In the genomic region with DNA sequence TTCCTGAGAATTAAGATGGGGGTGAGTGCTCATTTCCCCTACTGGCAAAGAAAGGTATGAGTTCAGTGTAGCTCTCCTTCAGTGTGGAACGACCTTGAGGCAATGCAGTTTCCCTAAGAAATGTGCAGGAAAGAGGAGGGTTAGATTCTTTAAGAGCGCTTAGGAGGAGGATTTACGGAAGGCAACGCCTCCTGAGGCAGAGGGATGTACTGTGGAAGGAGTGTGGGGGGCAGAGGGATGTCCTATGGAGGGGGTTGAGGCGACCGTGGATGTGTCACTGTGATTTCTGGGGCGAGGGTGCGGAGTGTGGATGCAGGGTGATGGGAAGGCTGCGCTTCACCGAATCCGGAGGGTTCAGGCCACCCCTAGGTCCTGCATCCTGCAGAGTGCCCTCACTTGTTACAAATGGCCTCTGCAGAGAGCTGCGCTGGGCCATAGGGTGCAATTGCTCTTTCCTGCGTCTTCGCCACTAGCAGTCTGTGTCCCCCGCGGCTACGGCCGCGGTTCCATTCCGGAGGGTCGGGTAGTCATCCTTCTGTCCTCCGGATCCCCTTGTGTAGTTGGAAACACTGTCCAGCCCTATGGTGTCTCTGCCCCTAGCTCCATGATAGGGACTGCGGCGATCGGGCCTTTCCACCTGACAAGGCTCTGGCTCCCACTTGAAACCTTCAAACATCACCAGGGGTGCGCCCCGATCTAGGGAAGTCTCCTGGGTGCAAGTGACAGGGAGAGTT, we compare ENCODE assay signal across 8 mouse cellular contexts. TPM values are rescaled to one million over a fixed set of nuclear protein-coding genes. Genes with fewer than 3 reads are reported as not detected.
A peak's percentile ranks its signal among the peaks of the same experiment; 100 is the strongest.
DNase-seq lines count a peak whose midpoint lies in the region; ATAC-seq and TF ChIP-seq lines count a peak whose summit lies in the region.
"Had no signal": no experiment of that assay in that cellular context is flagged by ENCODE, and none has a peak within 500 bp of the region (broad histone marks: within the 10 kb centered on the region; RNA-seq: fewer than 3 reads in every experiment).

No protein-coding gene starts in this region.

- H3K9ac ChIP-seq in forebrain, embryonic 11.5 days (ENCODE audit: low read length), result peak overlapping the region; percentile 27

- DNase-seq in layer of hippocampus, adult 11-12 months (ENCODE audit: low spot score), result peak; percentile 28
- DNase-seq in layer of hippocampus, adult 9-10 months (ENCODE audit: low spot score), result no peak
- DNase-seq in brain, embryonic 14.5 days (ENCODE audit: low read depth), result peak; percentile 6
- DNase-seq in forebrain, embryonic 11.5 days (ENCODE audit: low spot score), result no peak
- DNase-seq in left cerebral cortex, postnatal 4 days, result peak; percentile 10
- no peak for DNase-seq in urinary bladder, adult 18-20 months (ENCODE audit: low spot score in 2 of 2)

- H3K36me3 ChIP-seq in forebrain, embryonic 11.5 days (ENCODE audit: control insufficient read depth, insufficient read depth, low read length), result no peaks in the 10 kb centered on the region

- WGBS in forebrain, embryonic 11.5 days, result 2% methylated on average over 27 of the region's 27 CpGs
- WGBS in olfactory bulb, adult 2 months, result 5% methylated on average over 27 of the region's 27 CpGs

- TF ChIP-seq POLR2A in brain, embryonic 14.5 days (IDR thresholded peaks at IDR 0.05; ENCODE audit: borderline replicate concordance, extremely low read depth, insufficient read depth, insufficient read length, poor library complexity, severe bottlenecking), result no peak
- no peak for TF ChIP-seq POLR2A in olfactory bulb, adult 2 months (IDR thresholded peaks at IDR 0.05; ENCODE audit: insufficient read depth, low read depth, low read length)

- peaks cover 31% of the 10 kb centered on the region for H3K27me3 ChIP-seq in forebrain, embryonic 11.5 days (ENCODE audit: control insufficient read depth, insufficient read depth, low read length)

- ATAC-seq in forebrain, embryonic 11.5 days (replicated peaks; ENCODE audit: low FRiP score), result no peak

- intact Hi-C loops in left cerebral cortex, postnatal 4 days (cut with DNase I), result loop anchor here (10.0 kb wide), 4 partner anchors 121 to 491 kb away; no protein-coding TSS in a partner anchor

- no peak for TF ChIP-seq CTCF in brain, embryonic 14.5 days (IDR thresholded peaks at IDR 0.05; ENCODE audit: borderline replicate concordance, extremely low read depth, insufficient read depth, insufficient read length)
- TF ChIP-seq CTCF in olfactory bulb, adult 2 months (IDR thresholded peaks at IDR 0.05; ENCODE audit: insufficient read depth, low read depth, low read length), result no peak

- H3K9me3 ChIP-seq in forebrain, embryonic 11.5 days (ENCODE audit: control insufficient read depth, low read length), result no peaks in the 10 kb centered on the region

- peak overlapping the region; percentile 75 for H3K4me2 ChIP-seq in forebrain, embryonic 11.5 days (ENCODE audit: low read depth, low read length, severe bottlenecking)

- peaks cover 11% of the 10 kb centered on the region for H3K4me1 ChIP-seq in forebrain, embryonic 11.5 days (replicated peaks; ENCODE audit: control insufficient read depth, insufficient read depth, low read length)
- peaks cover 7% of the 10 kb centered on the region for H3K4me1 ChIP-seq in olfactory bulb, adult 2 months (ENCODE audit: control insufficient read depth, insufficient read depth, low read length)

- H3K4me3 ChIP-seq in forebrain, embryonic 11.5 days (ENCODE audit: low read depth, low read length), result peak overlapping the region; percentile 32
- H3K4me3 ChIP-seq in olfactory bulb, adult 2 months (ENCODE audit: insufficient read depth, low read depth, low read length), result peak overlapping the region; percentile 6

- no peak overlapping the region for H3K27ac ChIP-seq in forebrain, embryonic 11.5 days (ENCODE audit: low read depth, low read length)
- H3K27ac ChIP-seq in olfactory bulb, adult 2 months (ENCODE audit: insufficient read depth, low read depth, low read length), result no peak overlapping the region

RNA-seq across cellular contexts. Expression of a gene that starts 7.5 kb away (rescaled TPM):
- 0.16 and 0.23 TPM in 2 replicates for polyA plus RNA-seq in brain, embryonic 14.5 days (2012; rRNA removed)
- 0.19 and 0.21 TPM in 2 replicates for polyA plus RNA-seq in forebrain, embryonic 11.5 days (2014; fragmentation: Nextera tagmentation; extraction: Ambion mirVana)
- total RNA-seq in left cerebral cortex, postnatal 4 days (2021), result under 1 TPM; 0.70 to 0.89 TPM
- polyA plus RNA-seq in olfactory bulb, adult 2 months (2012; ENCODE audit: insufficient read depth, insufficient read length, low replicate concordance, missing spikeins), result not detected in 2 replicates

RNA-seq across cellular contexts. Expression of a gene that starts 28.1 kb away (rescaled TPM):
- 7.1 and 8.9 TPM in 2 replicates for polyA plus RNA-seq in brain, embryonic 14.5 days (2012; rRNA removed)
- 2.9 and 3.2 TPM in 2 replicates for polyA plus RNA-seq in forebrain, embryonic 11.5 days (2014; fragmentation: Nextera tagmentation; extraction: Ambion mirVana)
- total RNA-seq in left cerebral cortex, postnatal 4 days (2021), result 10 to 100 TPM; 17.9 to 19.4 TPM
- polyA plus RNA-seq in olfactory bulb, adult 2 months (2012; ENCODE audit: insufficient read depth, insufficient read length, low replicate concordance, missing spikeins), result not detected in 2 replicates
- total RNA-seq: liver, adult 2 months had no signal
- polyA plus RNA-seq: liver, adult 2 months had no signal

RNA-seq across cellular contexts. Expression of a gene that starts 36.1 kb away (rescaled TPM):
- polyA plus RNA-seq in brain, embryonic 14.5 days (2012; rRNA removed), result 0.10 TPM in 1 of 2 replicates, not detected in the other
- not detected in 2 replicates for polyA plus RNA-seq in forebrain, embryonic 11.5 days (2014; fragmentation: Nextera tagmentation; extraction: Ambion mirVana)
- not detected for total RNA-seq in left cerebral cortex, postnatal 4 days (2021)
- not detected in 2 replicates for polyA plus RNA-seq in olfactory bulb, adult 2 months (2012; ENCODE audit: insufficient read depth, insufficient read length, low replicate concordance, missing spikeins)

RNA-seq across cellular contexts. Expression of a gene that starts 58.2 kb away (rescaled TPM):
- polyA plus RNA-seq in brain, embryonic 14.5 days (2012; rRNA removed), result 0.16 TPM in 1 of 2 replicates, not detected in the other
- polyA plus RNA-seq in forebrain, embryonic 11.5 days (2014; fragmentation: Nextera tagmentation; extraction: Ambion mirVana), result not detected in 2 replicates
- total RNA-seq in left cerebral cortex, postnatal 4 days (2021), result not detected
- not detected in 2 replicates for polyA plus RNA-seq in olfactory bulb, adult 2 months (2012; ENCODE audit: insufficient read depth, insufficient read length, low replicate concordance, missing spikeins)

Comparison
In these comparisons a context has a peak if more than half of its experiments do, and no peak if none do; other contexts are left out.
1. DNase-seq: peak in layer of hippocampus, adult 11-12 months (single experiment), brain, embryonic 14.5 days (single experiment) and left cerebral cortex, postnatal 4 days (single experiment); none in layer of hippocampus, adult 9-10 months (single experiment), forebrain, embryonic 11.5 days (single experiment) and urinary bladder, adult 18-20 months (0 of 2).